29 mouse cellular contexts compared by ENCODE assay signal in genomic region chr11:104155899-104156298, GRCm38 (mm10). TPM values are rescaled to one million over a fixed set of nuclear protein-coding genes. Genes with fewer than 3 reads are reported as not detected.
"Had no signal": no experiment of that assay in that cellular context is flagged by ENCODE, and none has a peak within 500 bp of the region (broad histone marks: within the 10 kb centered on the region; RNA-seq: fewer than 3 reads in every experiment).

No protein-coding gene starts in this region.

- DNase-seq: kidney, adult 8-10 months; kidney, postnatal 10 days; kidney, postnatal 36 days; liver, postnatal 0 days; lung, embryonic 14.5 days; right cerebral cortex, adult 18-20 months; right cerebral cortex, postnatal 14 days; right cerebral cortex, postnatal 4 days; thymus, adult 2 months; thymus, postnatal 14 days; thymus, postnatal 4 days had no signal

- ATAC-seq: liver, postnatal 0 days; lung, postnatal 0 days; midbrain, embryonic 13.5 days had no signal

- H3K36me3 ChIP-seq: kidney, embryonic 15.5 days; limb, embryonic 12.5 days; limb, embryonic 15.5 days; midbrain, embryonic 13.5 days had no signal

- H3K4me2 ChIP-seq: kidney, embryonic 15.5 days; limb, embryonic 12.5 days; limb, embryonic 15.5 days; liver, embryonic 11.5 days; lung, embryonic 14.5 days; midbrain, embryonic 13.5 days had no signal

- H3K9me3 ChIP-seq: kidney, embryonic 15.5 days; limb, embryonic 12.5 days; limb, embryonic 15.5 days; midbrain, embryonic 13.5 days had no signal

- H3K4me3 ChIP-seq: kidney, embryonic 15.5 days; limb, embryonic 12.5 days; limb, embryonic 15.5 days; midbrain, embryonic 13.5 days had no signal

- H3K27ac ChIP-seq: kidney, embryonic 15.5 days; limb, embryonic 12.5 days; limb, embryonic 15.5 days; liver, embryonic 14.5 days; macrophage; midbrain, embryonic 13.5 days; stomach, postnatal 0 days had no signal

- H3K9ac ChIP-seq: kidney, embryonic 15.5 days; limb, embryonic 12.5 days; limb, embryonic 15.5 days; liver, embryonic 14.5 days; liver, postnatal 0 days; lung, embryonic 14.5 days; midbrain, embryonic 13.5 days had no signal

RNA-seq across cellular contexts. Expression of gene Crhr1, which starts 23.2 kb away (rescaled TPM):
- total RNA-seq: megakaryocyte, adult 5-6 weeks had no signal
- polyA plus RNA-seq: limb, embryonic 15.5 days; liver, embryonic 11.5 days; liver, embryonic 14.5 days; liver, postnatal 0 days; lung, embryonic 14.5 days; lung, postnatal 0 days; macrophage had no signal

RNA-seq across cellular contexts. Expression of gene Sppl2c, which starts 30.2 kb away (rescaled TPM):
- total RNA-seq: layer of hippocampus, adult 8-10 months; layer of hippocampus, postnatal 14 days; left cerebral cortex, adult 8-10 months; left cerebral cortex, postnatal 14 days; left cerebral cortex, postnatal 4 days; megakaryocyte, adult 5-6 weeks; midbrain, postnatal 0 days had no signal
- polyA plus RNA-seq: kidney, embryonic 15.5 days; limb, embryonic 12.5 days; limb, embryonic 15.5 days; liver, embryonic 11.5 days; liver, embryonic 14.5 days; liver, postnatal 0 days; lung, embryonic 14.5 days; lung, postnatal 0 days; macrophage; midbrain, embryonic 13.5 days; midbrain, postnatal 0 days; neural tube, embryonic 14.5 days; stomach, embryonic 14.5 days; stomach, postnatal 0 days had no signal
